Mouse (Mus musculus) stomach, embryonic 14.5 days (tissue): ENCODE measurements around the gene Klhl7. TPM values are rescaled to one million over a fixed set of nuclear protein-coding genes. Genes with fewer than 3 reads are reported as not detected.
"Not testable (repeated sequence)": the region's sequence is repeated elsewhere in the genome, so short reads cannot be mapped to it uniquely, and the experiment has no call there.

ENCODE experiments used
- ATAC-seq: fragments of 200-750 bp; cut with Nextera tagmentation; 2 replicates; pipeline ENCODE4 v1.8.0; 2017; ENCODE audit warnings: low read depth, moderate TSS enrichment; ENCODE audit not compliant: insufficient number of reproducible peaks, insufficient read depth, low FRiP score
- H3K27ac ChIP-seq: fragments of 300-500 bp; sonication (generic); 2 replicates; pipeline ENCODE4 v1.5.1; 2014; ENCODE audit warnings: mild to moderate bottlenecking, low read length, moderate library complexity, mixed read lengths
- H3K27me3 ChIP-seq: fragments of 300-500 bp; sonication (generic); 2 replicates; pipeline ENCODE4 v1.6.1; 2014; ENCODE audit warnings: low read length, control low read depth, mixed read lengths; ENCODE audit not compliant: control insufficient read depth, insufficient read depth
- H3K36me3 ChIP-seq: fragments of 300-500 bp; sonication (generic); 2 replicates; pipeline ENCODE4 v1.6.1; 2014; ENCODE audit warnings: mild to moderate bottlenecking, control low read depth, low read length, moderate library complexity, mixed read lengths; ENCODE audit not compliant: control insufficient read depth, insufficient read depth
- H3K4me1 ChIP-seq: fragments of 300-500 bp; sonication (generic); 2 replicates; pipeline ENCODE4 v1.6.1; 2014; ENCODE audit warnings: low read length, control low read depth, mixed read lengths; ENCODE audit not compliant: control insufficient read depth, insufficient read depth
- H3K4me2 ChIP-seq: fragments of 300-500 bp; sonication (generic); replicated peaks from 2 replicates; pipeline ENCODE4 v1.6.1; 2014; ENCODE audit warnings: low read depth, low read length, control low read depth
- H3K4me3 ChIP-seq: fragments of 300-500 bp; sonication (generic); 2 replicates; pipeline ENCODE4 v1.5.1; 2014; ENCODE audit warnings: low read depth, low read length, control low read depth
- H3K9ac ChIP-seq: fragments of 300-500 bp; sonication (generic); replicated peaks from 2 replicates; pipeline ENCODE4 v1.6.1; 2014; ENCODE audit warnings: low read depth, mild to moderate bottlenecking, control low read depth, low read length, moderate library complexity, mixed read lengths
- H3K9me3 ChIP-seq: fragments of 300-500 bp; sonication (generic); 2 replicates; pipeline ENCODE4 v1.6.1; 2016; ENCODE audit warnings: low read depth, low read length, control low read depth; ENCODE audit not compliant: control insufficient read depth
- WGBS: fragments of 180-500 bp; shearing (Covaris S2); extraction: QIAGEN DNeasy Blood & Tissue Kit; methylation state at CpG from one replicate; pipeline ENCODE4 v1.1.7; 2014; 5-methylcytosine and 5-hydroxymethylcytosine counted together
- polyA plus RNA-seq: library from polyadenylated mRNA; unstranded; fragments of >200 nt; fragmentation: Nextera tagmentation; extraction: Ambion mirVana; gene quantifications from 2 replicates; pipeline ENCODE4 v1.2.1, GENCODE M21; 2014

The Klhl7 gene
- polyA plus RNA-seq, 1 experiment from 2014 or later: 56.1 TPM

DNA sequence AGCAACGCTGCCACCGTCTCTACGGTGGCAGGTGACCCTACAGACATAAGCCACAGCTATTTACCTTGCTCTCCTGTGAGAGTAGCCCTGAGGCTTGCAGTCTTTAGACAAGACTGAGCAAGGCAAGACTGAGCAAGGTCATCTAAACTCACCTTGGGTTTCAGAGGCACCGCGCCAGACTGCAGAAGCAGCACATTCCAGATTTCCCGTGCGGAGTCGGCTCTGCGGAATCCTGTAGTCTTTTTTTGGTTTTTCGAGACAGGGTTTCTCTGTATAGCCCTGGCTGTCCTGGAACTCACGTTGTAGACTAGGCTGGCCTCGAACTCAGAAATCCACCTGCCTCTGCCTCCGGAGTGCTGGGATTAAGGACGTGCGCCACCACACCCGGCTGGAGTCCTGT lies 14.2 kb upstream of the Klhl7 start:
- no peak overlapping the region for H3K4me3 ChIP-seq
- no peak for ATAC-seq
- no peaks in the 10 kb centered on the region for H3K27me3 ChIP-seq
- 83% methylated on average over 16 of the region's 16 CpGs for WGBS
- H3K9me3 ChIP-seq: no peaks in the 10 kb centered on the region
- no peaks in the 10 kb centered on the region for H3K36me3 ChIP-seq
- H3K4me1 ChIP-seq: no peaks in the 10 kb centered on the region
- H3K9ac ChIP-seq: no peak overlapping the region
- H3K4me2 ChIP-seq: no peak overlapping the region
- no peak overlapping the region for H3K27ac ChIP-seq

DNA sequence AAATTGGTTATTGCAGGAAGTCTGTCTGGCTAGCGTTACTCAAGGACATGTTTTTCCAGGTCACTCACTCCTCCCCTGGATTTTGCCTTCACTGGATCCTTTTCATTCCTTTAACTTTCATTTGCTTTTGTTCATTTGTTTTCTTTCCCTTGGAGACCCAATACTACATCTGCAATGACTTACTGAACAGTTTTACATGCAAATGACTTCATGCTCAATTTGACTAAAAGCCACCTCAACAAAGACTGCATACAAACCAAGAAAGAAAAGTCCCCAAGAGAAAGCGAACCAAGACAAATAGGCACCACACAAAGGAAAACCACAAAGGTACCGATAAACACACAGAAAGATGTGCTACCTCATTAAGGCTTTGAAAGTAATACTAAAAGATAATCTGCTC lies 13.5 kb upstream of the Klhl7 start:
- no peaks in the 10 kb centered on the region for H3K9me3 ChIP-seq
- H3K4me2 ChIP-seq: no peak overlapping the region
- no peak overlapping the region for H3K4me3 ChIP-seq
- H3K4me1 ChIP-seq: no peaks in the 10 kb centered on the region
- no peak overlapping the region for H3K9ac ChIP-seq
- H3K27me3 ChIP-seq: no peaks in the 10 kb centered on the region
- no peaks in the 10 kb centered on the region for H3K36me3 ChIP-seq
- H3K27ac ChIP-seq: no peak overlapping the region
- ATAC-seq: no peak
- 72% methylated on average over 3 of the region's 3 CpGs for WGBS

DNA sequence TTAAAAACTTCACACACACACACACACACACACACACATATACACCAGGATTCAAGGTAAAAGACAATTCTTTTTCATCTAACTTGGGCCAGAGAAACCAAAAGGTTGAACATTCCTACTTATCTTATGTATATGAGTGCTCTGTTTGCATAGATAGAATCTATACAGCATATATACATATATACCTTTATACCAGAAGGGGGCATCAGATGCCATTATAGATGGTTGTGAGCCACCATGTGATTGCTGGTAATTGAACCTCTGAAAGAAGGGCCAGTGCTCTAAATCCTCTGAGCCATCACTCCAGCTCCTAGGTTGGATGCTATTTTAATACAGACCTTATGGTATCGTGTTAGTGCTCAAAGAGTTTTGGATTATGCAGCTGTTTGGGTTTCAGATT lies 12.0 kb upstream of the Klhl7 start:
- Histone ChIP-seq H3K36me3 (no peaks in the 10 kb centered on the region), H3K9me3 (no peaks in the 10 kb centered on the region), H3K4me3 (no peak overlapping the region), H3K4me2 (no peak overlapping the region), H3K4me1 (no peaks in the 10 kb centered on the region), H3K27ac (no peak overlapping the region), H3K27me3 (no peaks in the 10 kb centered on the region), H3K9ac (no peak overlapping the region)
- ATAC-seq: no peak
- WGBS: 76% methylated on average over 1 of the region's 1 CpGs

GRCm38 (mm10) chr5:24092496-24092895 lies 7.9 kb upstream of the Klhl7 start:
- H3K9me3 ChIP-seq: no peaks in the 10 kb centered on the region
- H3K36me3 ChIP-seq: no peaks in the 10 kb centered on the region
- no peak overlapping the region for H3K4me2 ChIP-seq
- 73% methylated on average over 3 of the region's 3 CpGs for WGBS
- H3K27me3 ChIP-seq: no peaks in the 10 kb centered on the region
- no peak for ATAC-seq
- no peak overlapping the region for H3K27ac ChIP-seq
- H3K4me3 ChIP-seq: no peak overlapping the region
- no peak overlapping the region for H3K9ac ChIP-seq
- H3K4me1 ChIP-seq: no peaks in the 10 kb centered on the region

DNA sequence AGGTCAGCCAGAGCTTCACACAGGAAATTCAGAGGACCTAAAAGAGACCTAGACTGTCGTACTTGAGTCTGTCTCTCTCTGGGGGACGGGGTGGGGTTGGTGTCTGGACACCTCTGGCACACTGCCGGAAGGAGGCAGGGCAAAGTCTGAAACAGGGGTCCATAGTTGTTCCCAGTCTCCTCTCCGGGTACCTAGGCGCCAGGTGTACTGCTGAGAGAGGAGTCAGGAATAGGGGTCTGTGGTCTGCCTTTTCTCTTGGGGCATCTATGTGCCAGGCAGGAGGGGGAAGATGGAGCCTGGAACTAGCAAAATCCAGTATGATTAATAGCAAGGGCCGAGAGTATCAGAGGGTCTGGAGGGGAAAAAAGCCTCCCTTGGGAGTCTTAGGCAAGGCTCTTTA lies 5.0 kb upstream of the Klhl7 start:
- no peak overlapping the region for H3K4me3 ChIP-seq
- no peak overlapping the region for H3K27ac ChIP-seq
- H3K9ac ChIP-seq: no peak overlapping the region
- no peaks in the 10 kb centered on the region for H3K4me1 ChIP-seq
- H3K9me3 ChIP-seq: no peaks in the 10 kb centered on the region
- no peak for ATAC-seq
- no peaks in the 10 kb centered on the region for H3K36me3 ChIP-seq
- 76% methylated on average over 6 of the region's 6 CpGs for WGBS
- H3K4me2 ChIP-seq: no peak overlapping the region
- no peaks in the 10 kb centered on the region for H3K27me3 ChIP-seq

GRCm38 (mm10) chr5:24095881-24096280 lies 4.5 kb upstream of the Klhl7 start:
- H3K27ac ChIP-seq: no peak overlapping the region
- no peaks in the 10 kb centered on the region for H3K4me1 ChIP-seq
- no peak overlapping the region for H3K4me3 ChIP-seq
- H3K36me3 ChIP-seq: no peaks in the 10 kb centered on the region
- H3K27me3 ChIP-seq: no peaks in the 10 kb centered on the region
- 62% methylated on average over 5 of the region's 5 CpGs for WGBS
- no peak for ATAC-seq
- no peak overlapping the region for H3K4me2 ChIP-seq
- H3K9me3 ChIP-seq: no peaks in the 10 kb centered on the region
- H3K9ac ChIP-seq: no peak overlapping the region

DNA sequence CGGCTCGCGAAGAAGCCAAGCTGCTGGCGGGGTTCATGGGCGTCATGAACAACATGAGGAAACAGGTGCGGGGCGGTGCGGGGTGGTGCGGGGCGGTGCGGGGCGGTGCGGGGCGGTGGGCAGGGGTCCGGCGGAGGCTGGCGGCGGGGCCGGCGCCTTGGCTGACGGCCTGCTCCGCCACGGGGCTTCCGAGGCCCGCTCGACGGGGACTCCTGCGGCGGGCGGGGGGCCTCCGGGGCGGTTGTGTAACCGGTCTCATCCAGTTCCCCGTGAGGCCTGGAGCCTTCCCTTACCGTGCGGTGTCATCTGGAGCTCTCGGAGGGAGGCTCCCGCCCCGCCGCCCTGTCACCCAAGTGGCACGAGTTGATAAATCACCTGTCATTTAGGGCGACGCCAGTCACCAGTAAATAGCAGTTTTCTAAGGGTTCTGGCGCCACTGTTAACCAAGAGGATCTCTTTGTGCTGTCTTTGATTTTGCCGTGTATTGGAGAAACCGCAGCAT lies 456 bp downstream of the Klhl7 start:
- Histone ChIP-seq H3K9me3 (no peaks in the 10 kb centered on the region), H3K36me3 (no peaks in the 10 kb centered on the region), H3K27me3 (no peaks in the 10 kb centered on the region), H3K27ac (peak overlapping the region; percentile 84; the same call in 1 of the 2 replicates), H3K4me3 (peak overlapping the region; percentile 75), H3K4me1 (no peaks in the 10 kb centered on the region), H3K9ac (peak overlapping the region; percentile 78), H3K4me2 (peak overlapping the region; percentile 57)
- under 1% methylated on average over 40 of the region's 46 CpGs for WGBS
- ATAC-seq: peak; percentile 82

DNA sequence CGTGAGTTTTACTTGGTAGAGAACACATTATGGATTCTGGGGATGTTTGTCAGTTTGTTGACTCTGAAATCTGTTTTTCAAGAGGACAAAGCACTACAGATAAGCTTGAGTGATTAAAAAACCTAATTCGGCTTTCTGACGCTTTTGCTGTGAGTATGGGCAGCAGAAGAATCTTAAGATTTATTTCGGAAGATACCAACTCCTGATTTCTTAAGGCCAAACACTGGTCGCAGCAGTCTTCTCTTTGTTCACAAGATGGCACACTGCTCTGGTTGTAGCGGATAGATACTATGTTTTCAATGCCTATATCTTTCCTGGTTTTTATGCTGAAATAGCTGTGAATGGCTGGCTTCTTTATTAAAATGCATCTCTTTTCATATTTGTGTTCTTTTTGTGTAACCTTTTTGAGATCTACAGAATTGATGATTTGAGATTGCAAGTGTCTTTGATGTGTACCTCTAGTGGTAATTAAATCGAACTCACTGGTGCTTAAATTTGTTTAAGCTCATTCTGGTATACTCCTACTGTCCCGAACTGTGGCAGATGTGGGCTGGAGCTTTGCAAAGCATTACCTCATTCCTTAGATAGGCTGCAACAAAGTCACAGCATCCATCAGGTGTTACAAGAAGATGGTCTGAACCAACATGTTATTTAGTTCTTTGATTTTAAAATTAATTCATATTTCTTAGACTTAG lies 1.2 kb downstream of the Klhl7 start:
- peak overlapping the region; percentile 84; the same call in 1 of the 2 replicates for H3K27ac ChIP-seq
- ATAC-seq: no peak
- WGBS: 5% methylated on average over 8 of the region's 8 CpGs
- peak overlapping the region; percentile 57 for H3K4me2 ChIP-seq
- H3K4me3 ChIP-seq: peak overlapping the region; percentile 75
- H3K9me3 ChIP-seq: no peaks in the 10 kb centered on the region
- peak overlapping the region; percentile 78 for H3K9ac ChIP-seq
- H3K4me1 ChIP-seq: no peaks in the 10 kb centered on the region
- H3K36me3 ChIP-seq: no peaks in the 10 kb centered on the region
- H3K27me3 ChIP-seq: no peaks in the 10 kb centered on the region

GRCm38 (mm10) chr5:24103235-24103634 lies 2.8 kb downstream of the Klhl7 start:
- WGBS: 67% methylated on average over 2 of the region's 2 CpGs

More at GRCm38 (mm10) chr5:24103235-24103634, 2.8 kb downstream of the Klhl7 start:
- H3K4me3 ChIP-seq, H3K4me2 ChIP-seq, H3K9me3 ChIP-seq, H3K4me1 ChIP-seq, H3K27me3 ChIP-seq, H3K36me3 ChIP-seq, H3K9ac ChIP-seq, H3K27ac ChIP-seq, ATAC-seq: not testable (repeated sequence)
